In the genomic region with DNA sequence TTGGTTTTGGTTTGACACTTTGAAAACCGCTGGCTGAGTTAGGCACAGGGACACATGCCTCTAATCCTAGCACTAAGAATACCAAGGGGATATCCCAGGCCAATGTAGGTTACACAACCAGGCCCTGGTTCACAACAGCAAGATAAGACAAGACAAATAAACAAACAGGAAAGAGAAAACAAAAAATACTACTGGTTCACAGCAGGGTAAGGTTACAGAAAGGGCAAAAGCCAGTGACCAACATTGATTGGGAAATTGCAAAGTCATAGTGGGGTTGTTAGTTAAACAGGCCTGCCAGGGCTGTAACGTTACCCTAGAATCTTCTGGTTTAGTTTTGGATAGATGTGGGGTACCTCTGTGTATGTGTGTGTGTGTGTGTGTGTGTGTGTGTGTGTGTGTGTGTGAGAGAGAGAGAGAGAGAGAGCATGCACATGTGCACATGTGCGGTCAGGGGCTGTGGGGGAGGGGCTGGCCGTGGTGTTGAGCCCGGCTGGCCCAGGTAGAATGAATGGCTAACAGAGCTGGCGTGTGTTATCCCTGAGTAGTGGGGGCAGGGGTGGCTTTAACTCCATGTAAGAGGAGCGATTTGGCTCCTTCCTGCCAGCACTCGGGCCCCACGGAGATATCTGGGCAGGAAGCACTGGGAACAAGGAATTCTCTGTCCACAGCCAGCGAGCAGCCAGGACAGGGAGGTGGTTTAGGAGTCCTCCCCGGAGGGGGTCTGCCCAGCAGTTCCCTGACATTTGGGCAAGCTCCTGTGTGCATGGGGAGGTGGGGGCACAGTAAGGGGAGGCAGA, we compare ENCODE assay signal across 8 mouse cellular contexts. TPM values are rescaled to one million over a fixed set of nuclear protein-coding genes. Genes with fewer than 3 reads are reported as not detected.
DNase-seq lines count a peak whose midpoint lies in the region; ATAC-seq and TF ChIP-seq lines count a peak whose summit lies in the region.

No protein-coding gene starts in this region.

- H3K27me3 ChIP-seq in CH12.LX (replicated peaks): peaks cover 60% of the 10 kb centered on the region
- H3K27me3 ChIP-seq in limb, embryonic 12.5 days: no peaks in the 10 kb centered on the region
- no peaks in the 10 kb centered on the region for H3K27me3 ChIP-seq in midbrain, embryonic 13.5 days
- no peaks in the 10 kb centered on the region for H3K27me3 ChIP-seq in forebrain, embryonic 14.5 days (replicated peaks; ENCODE audit: control insufficient read depth, insufficient read depth, low read length)

- H3K27ac ChIP-seq in CH12.LX (ENCODE audit: insufficient read depth, low read depth): no peak overlapping the region
- H3K27ac ChIP-seq in limb, embryonic 12.5 days: peak overlapping the region; percentile 87
- H3K27ac ChIP-seq in midbrain, embryonic 13.5 days: no peak overlapping the region
- H3K27ac ChIP-seq in forebrain, embryonic 14.5 days (ENCODE audit: low read depth, low read length): no peak overlapping the region

- 21% methylated on average over 11 of the region's 11 CpGs for WGBS in limb, embryonic 12.5 days
- WGBS in midbrain, embryonic 13.5 days: 51% methylated on average over 11 of the region's 11 CpGs
- 41% methylated on average over 11 of the region's 11 CpGs for WGBS in forebrain, embryonic 14.5 days

- no peak overlapping the region for H3K9ac ChIP-seq in CH12.LX (ENCODE audit: insufficient read depth, low read depth)
- H3K9ac ChIP-seq in limb, embryonic 12.5 days (replicated peaks): 0 out of 2 replicates have a peak overlapping the region, but pooled peaks have one; percentile 18
- H3K9ac ChIP-seq in midbrain, embryonic 13.5 days (replicated peaks): no peak overlapping the region
- no peak overlapping the region for H3K9ac ChIP-seq in forebrain, embryonic 14.5 days (ENCODE audit: low read length)

- 0 out of 2 replicates have a peak, but pooled peaks have one; percentile 18 for TF ChIP-seq EP300 in CH12.LX (IDR thresholded peaks at IDR 0.05; ENCODE audit: low read length)

- no peaks in the 10 kb centered on the region for H3K79me2 ChIP-seq in CH12.LX (replicated peaks; ENCODE audit: control insufficient read depth, extremely low read depth, insufficient read depth, poor library complexity, severe bottlenecking)

- no peak for TF ChIP-seq POLR2A in CH12.LX (IDR thresholded peaks at IDR 0.05; ENCODE audit: low read depth, low read length)

- no peak for TF ChIP-seq CTCF in CH12.LX (conservative IDR thresholded peaks at IDR 0.05 in 1 of 2, IDR thresholded peaks at IDR 0.05 in 1 of 2; ENCODE audit: low read depth in 2 of 2, low read length in 2 of 2)

- no peak for TF ChIP-seq RAD21 in CH12.LX (IDR thresholded peaks at IDR 0.05; ENCODE audit: low read depth, low read length)

- no peak overlapping the region for H3K4me3 ChIP-seq in CH12.LX (replicated peaks in 1 of 3; ENCODE audit: low read depth in 2 of 3, low read length in 2 of 3, poor library complexity in 1 of 3)
- no peak overlapping the region for H3K4me3 ChIP-seq in limb, embryonic 12.5 days (replicated peaks)
- no peak overlapping the region for H3K4me3 ChIP-seq in midbrain, embryonic 13.5 days (replicated peaks)
- no peak overlapping the region for H3K4me3 ChIP-seq in forebrain, embryonic 14.5 days (ENCODE audit: low read depth, low read length)

- H3K36me3 ChIP-seq in CH12.LX (replicated peaks in 1 of 2; ENCODE audit: control insufficient read depth in 1 of 2, insufficient read depth in 1 of 2, low read length in 1 of 2): no peaks in the 10 kb centered on the region
- no peaks in the 10 kb centered on the region for H3K36me3 ChIP-seq in limb, embryonic 12.5 days
- H3K36me3 ChIP-seq in midbrain, embryonic 13.5 days: peaks cover 17% of the 10 kb centered on the region
- peaks cover under 1% of the 10 kb centered on the region; the same call in 1 of the 2 replicates for H3K36me3 ChIP-seq in forebrain, embryonic 14.5 days (ENCODE audit: control insufficient read depth, insufficient read depth, low read length)

- no peak overlapping the region for H3K4me2 ChIP-seq in CH12.LX (ENCODE audit: insufficient read depth, low read depth, poor library complexity, severe bottlenecking)
- H3K4me2 ChIP-seq in limb, embryonic 12.5 days: peak overlapping the region; percentile 13; the same call in 1 of the 2 replicates
- no peak overlapping the region for H3K4me2 ChIP-seq in midbrain, embryonic 13.5 days (replicated peaks)
- H3K4me2 ChIP-seq in forebrain, embryonic 14.5 days (ENCODE audit: low read length): no peak overlapping the region

- dilution Hi-C loops in CH12.LX (cut with MboI; ENCODE audit: extremely low pct_ligation_motif_present, extremely low pct_unique_long_range_greater_than_20kb, low sequenced_read_pairs): no loop called here

- intact Hi-C loops in heart, postnatal 14 days (cut with DNase I): no loop called here

- H3K4me1 ChIP-seq in CH12.LX (ENCODE audit: control insufficient read depth in 1 of 2, insufficient read depth in 2 of 2): peaks cover 10 to 32% of the 10 kb centered on the region in 2 experiments
- peaks cover 31% of the 10 kb centered on the region for H3K4me1 ChIP-seq in limb, embryonic 12.5 days (replicated peaks)
- peaks cover 18% of the 10 kb centered on the region; the same call in 1 of the 2 replicates for H3K4me1 ChIP-seq in midbrain, embryonic 13.5 days (replicated peaks)
- no peaks in the 10 kb centered on the region for H3K4me1 ChIP-seq in forebrain, embryonic 14.5 days (ENCODE audit: control insufficient read depth, insufficient read depth, low read length)

- peaks cover under 1% of the 10 kb centered on the region for H3K9me3 ChIP-seq in CH12.LX (replicated peaks; ENCODE audit: low read length)
- H3K9me3 ChIP-seq in limb, embryonic 12.5 days: no peaks in the 10 kb centered on the region
- no peaks in the 10 kb centered on the region for H3K9me3 ChIP-seq in midbrain, embryonic 13.5 days
- H3K9me3 ChIP-seq in forebrain, embryonic 14.5 days (replicated peaks; ENCODE audit: control insufficient read depth, low read length): no peaks in the 10 kb centered on the region

- ATAC-seq in limb, embryonic 12.5 days (ENCODE audit: insufficient number of reproducible peaks, insufficient read depth, low FRiP score, low TSS enrichment, low read depth): peak; percentile 81; the same call in 1 of the 2 replicates
- ATAC-seq in midbrain, embryonic 13.5 days: no peak
- ATAC-seq in forebrain, embryonic 14.5 days: no peak

- DNase-seq in CH12.LX (ENCODE audit: extremely low read depth): no peak
- DNase-seq in R1 (ENCODE audit: low read depth, low spot score): peak; percentile 74
- DNase-seq in heart, postnatal 14 days: peak; percentile 17 to 47
- no peak for DNase-seq in thymus, postnatal 0 days (ENCODE audit: low spot score)
- no peak for DNase-seq in left cerebral cortex, adult 8-10 months (ENCODE audit: low spot score in 2 of 2)
- no peak for DNase-seq in forebrain, embryonic 14.5 days (ENCODE audit: low spot score)

- in situ Hi-C loops in CH12.LX (cut with MboI; ENCODE audit: low pct_ligation_motif_present, low pct_unique_long_range_greater_than_20kb, low sequenced_read_pairs): no loop called here

TF ChIP-seq in CH12.LX, 34 proteins besides CTCF, POLR2A, EP300 and RAD21:
- TF ChIP-seq TBP (conservative IDR thresholded peaks at IDR 0.05; ENCODE audit: low read depth, low read length) (no peak), ETS1 (conservative IDR thresholded peaks at IDR 0.05; ENCODE audit: low read depth, low read length) (peak; percentile 40), NRF1 (IDR thresholded peaks at IDR 0.05; ENCODE audit: low read depth, low read length) (no peak), BHLHE40 (IDR thresholded peaks at IDR 0.05; ENCODE audit: low read depth, low read length) (peak; percentile 20)

RNA-seq across cellular contexts. Expression of gene Epb41l1, which starts 19.2 kb away (rescaled TPM):
- total RNA-seq in CH12.LX (2012; rRNA removed) (0.08 and 0.21 TPM in 2 replicates), CH12.LX (2014; rRNA removed) (not detected in 2 replicates)
- polyA plus RNA-seq in CH12.LX (2012; ENCODE audit: insufficient read length, low read depth): not detected in 2 replicates
- total RNA-seq in heart, postnatal 14 days (2021): 10 to 100 TPM; 10.1 to 13.9 TPM
- 2.5 and 2.6 TPM in 2 replicates for polyA plus RNA-seq in limb, embryonic 12.5 days (2016; fragmentation: Nextera tagmentation; extraction: Ambion mirVana)
- 0.21 and 0.38 TPM in 2 replicates for polyA plus RNA-seq in thymus, postnatal 0 days (2015; fragmentation: Nextera tagmentation; extraction: Ambion mirVana)
- 10.4 and 11.9 TPM in 2 replicates for polyA plus RNA-seq in midbrain, embryonic 13.5 days (2015; fragmentation: Nextera tagmentation; extraction: Ambion mirVana)
- total RNA-seq in left cerebral cortex, adult 8-10 months (2022): 100 to 1,000 TPM; 359 to 405 (median 385) TPM
- 9.6 and 11.2 TPM in 2 replicates for polyA plus RNA-seq in forebrain, embryonic 14.5 days (2014; fragmentation: Nextera tagmentation; extraction: Ambion mirVana)

Comparison
In these comparisons a context has a peak if more than half of its experiments do, and no peak if none do; other contexts are left out.
1. DNase-seq: peak in R1 (single experiment) and heart, postnatal 14 days (2 of 2); none in CH12.LX (single experiment), thymus, postnatal 0 days (single experiment), left cerebral cortex, adult 8-10 months (0 of 2) and forebrain, embryonic 14.5 days (single experiment).